Mouse (Mus musculus): ENCODE results near the gene Cyp2t4.

GRCm38 (mm10) chr7:27118033-27118511 lies 35.4 kb upstream of the Cyp2t4 start:
- no peak for TF ChIP-seq TAL1 (IDR thresholded peaks at IDR 0.05; ENCODE audit: low read length)
- no peak for TF ChIP-seq GATA1 (IDR thresholded peaks at IDR 0.05; ENCODE audit: low read length)

Data from erythroblast, embryonic 14.5 days (primary cell).